Mouse (Mus musculus) thymus, adult 2 months (tissue): ENCODE measurements around the gene Il19. TPM values are rescaled to one million over a fixed set of nuclear protein-coding genes. Genes with fewer than 3 reads are reported as not detected.

Experiments
- DNase-seq: peaks from one replicate; pipeline ENCODE4 v3.0.0; 2021
- H3K27ac ChIP-seq: fragments of 200-500 bp; 2 replicates; pipeline ENCODE4 v1.5.1; 2012; ENCODE audit warnings: low read length, control low read depth; ENCODE audit not compliant: control insufficient read depth, insufficient read depth
- H3K27me3 ChIP-seq: fragments of 200-500 bp; 2 replicates; pipeline ENCODE4 v1.6.1; 2012; ENCODE audit warnings: mild to moderate bottlenecking, low read length, moderate library complexity, mixed read lengths; ENCODE audit not compliant: control insufficient read depth, insufficient read depth
- H3K36me3 ChIP-seq: fragments of 200-500 bp; 2 replicates; pipeline ENCODE4 v1.6.1; 2012; ENCODE audit warnings: mild to moderate bottlenecking, low read length, moderate library complexity; ENCODE audit not compliant: control insufficient read depth, insufficient read depth
- H3K4me1 ChIP-seq: fragments of 200-500 bp; replicated peaks from 2 replicates; pipeline ENCODE4 v1.6.1; 2012; ENCODE audit warnings: low read length; ENCODE audit not compliant: control insufficient read depth, insufficient read depth
- H3K4me3 ChIP-seq: fragments of 200-500 bp; 2 replicates; pipeline ENCODE4 v1.5.1; 2012; ENCODE audit warnings: mild to moderate bottlenecking, low read length, control low read depth, moderate library complexity; ENCODE audit not compliant: control insufficient read depth, insufficient read depth
- CTCF ChIP-seq: fragments of 200-500 bp; IDR thresholded peaks from 2 replicates; pipeline ENCODE4 v1.5.1; 2012; ENCODE audit warnings: mild to moderate bottlenecking, control low read depth, low read length, moderate library complexity, borderline replicate concordance; ENCODE audit not compliant: control insufficient read depth, poor library complexity, insufficient read depth; ENCODE audit errors: extremely low read depth
- POLR2A ChIP-seq: fragments of 200-500 bp; IDR thresholded peaks from 2 replicates; pipeline ENCODE4 v1.6.1; 2012; ENCODE audit warnings: mild to moderate bottlenecking, low read length, control low read depth, moderate library complexity; ENCODE audit not compliant: control insufficient read depth, poor library complexity, insufficient read depth; ENCODE audit errors: extremely low read depth
- WGBS: fragments of 180-500 bp; shearing (Covaris S2); methylation state at CpG from one replicate; pipeline ENCODE4 v1.1.7; 2018; 5-methylcytosine and 5-hydroxymethylcytosine counted together
- polyA plus RNA-seq: library from polyadenylated mRNA; depleted of rRNA; stranded (reverse); fragments of >200 nt; gene quantifications from 2 replicates; pipeline ENCODE4 v1.2.3, GENCODE M21; 2012; rRNA removed

The Il19 gene
- not detected in 2 replicates for polyA plus RNA-seq

- WGBS, result 61% methylated on average over 4 of the region's 4 CpGs
- no peak within 1 kb of the TSS for H3K27ac ChIP-seq
- no peak for DNase-seq
- H3K4me3 ChIP-seq, result no peak within 1 kb of the TSS
- no peaks in the 10 kb centered on the region for H3K4me1 ChIP-seq
- H3K36me3 ChIP-seq, result no peaks in the 10 kb centered on the region
- TF ChIP-seq POLR2A (no peak), CTCF (no peak)
- no peaks in the 10 kb centered on the region for H3K27me3 ChIP-seq
Observed at GRCm38 (mm10) chr1:130940065-130940687, at the start of gene Il19. Il19 (minus strand) TSS chr1:130940115.

DNA sequence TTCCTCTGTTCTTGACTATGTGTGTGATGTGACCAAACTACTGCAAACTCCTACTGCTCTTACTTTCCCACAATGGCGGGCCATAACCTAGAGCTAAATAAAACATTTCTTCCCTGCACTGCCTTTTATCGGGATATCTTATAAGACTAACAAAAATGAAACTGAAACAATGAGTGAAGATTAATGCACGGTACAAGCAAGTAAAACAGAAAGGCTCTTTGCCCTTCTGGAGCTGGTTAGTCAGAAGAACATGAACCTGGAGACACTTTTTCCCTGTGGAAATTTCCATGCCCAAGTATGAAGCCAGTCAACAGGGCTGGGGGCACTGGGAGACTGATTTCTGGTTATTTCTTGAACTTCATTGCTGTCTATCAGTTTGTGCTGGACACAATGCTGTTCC, 49.4 kb upstream of the Il19 start:
- no peaks in the 10 kb centered on the region for H3K27me3 ChIP-seq
- DNase-seq, result no peak
- no peak overlapping the region for H3K27ac ChIP-seq
- no peaks in the 10 kb centered on the region for H3K36me3 ChIP-seq
- H3K4me3 ChIP-seq, result no peak overlapping the region
- TF ChIP-seq CTCF, result no peak
- no peak for TF ChIP-seq POLR2A
- H3K4me1 ChIP-seq, result peaks cover 6% of the 10 kb centered on the region
- WGBS, result 25% methylated on average over 3 of the region's 3 CpGs

GRCm38 (mm10) chr1:130987418-130987817, 47.5 kb upstream of the Il19 start:
- TF ChIP-seq POLR2A (no peak), CTCF (no peak)
- peaks cover 6% of the 10 kb centered on the region for H3K4me1 ChIP-seq
- H3K4me3 ChIP-seq, result no peak overlapping the region
- no peaks in the 10 kb centered on the region for H3K27me3 ChIP-seq
- DNase-seq, result no peak
- no peak overlapping the region for H3K27ac ChIP-seq
- H3K36me3 ChIP-seq, result no peaks in the 10 kb centered on the region

DNA sequence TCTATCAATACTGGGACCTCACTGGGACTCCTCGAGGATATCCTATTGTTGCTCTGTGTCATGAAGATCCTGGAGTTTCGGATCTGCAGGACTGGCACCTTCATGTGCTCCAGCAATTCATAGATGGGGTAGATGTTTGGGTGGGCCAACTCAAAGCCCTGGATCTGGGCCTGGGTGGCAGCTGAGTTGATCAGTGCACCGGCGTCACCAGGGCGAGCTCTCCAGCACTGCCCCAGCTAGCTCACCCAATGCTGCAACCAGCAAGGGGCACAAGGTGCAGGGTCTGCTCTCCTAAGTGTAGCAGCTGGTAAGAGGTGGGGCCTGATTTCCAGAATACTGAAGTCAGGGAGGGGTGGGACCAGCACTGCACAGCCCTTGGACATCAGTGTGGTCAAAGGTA, 47.1 kb upstream of the Il19 start:
- no peaks in the 10 kb centered on the region for H3K27me3 ChIP-seq
- no peak overlapping the region for H3K4me3 ChIP-seq
- DNase-seq, result no peak
- WGBS, result 92% methylated on average over 5 of the region's 5 CpGs
- no peaks in the 10 kb centered on the region for H3K36me3 ChIP-seq
- TF ChIP-seq POLR2A, result no peak
- no peak for TF ChIP-seq CTCF
- H3K4me1 ChIP-seq, result peaks cover 6% of the 10 kb centered on the region
- no peak overlapping the region for H3K27ac ChIP-seq

GRCm38 (mm10) chr1:130984441-130984840, 44.5 kb upstream of the Il19 start:
- no peak for DNase-seq
- Histone ChIP-seq H3K4me1 (peaks cover 6% of the 10 kb centered on the region), H3K27ac (no peak overlapping the region), H3K27me3 (no peaks in the 10 kb centered on the region), H3K36me3 (no peaks in the 10 kb centered on the region), H3K4me3 (no peak overlapping the region)
- 68% methylated on average over 7 of the region's 7 CpGs for WGBS
- TF ChIP-seq CTCF, result no peak
- no peak for TF ChIP-seq POLR2A

GRCm38 (mm10) chr1:130979455-130979854, 39.5 kb upstream of the Il19 start:
- TF ChIP-seq CTCF, result no peak
- no peak for TF ChIP-seq POLR2A
- 16% methylated on average over 1 of the region's 1 CpGs for WGBS
- no peak overlapping the region for H3K27ac ChIP-seq
- H3K27me3 ChIP-seq, result no peaks in the 10 kb centered on the region
- no peaks in the 10 kb centered on the region for H3K36me3 ChIP-seq
- no peaks in the 10 kb centered on the region for H3K4me1 ChIP-seq
- peak; percentile 56 for DNase-seq
- H3K4me3 ChIP-seq, result no peak overlapping the region

- WGBS, result 90% methylated on average over 6 of the region's 6 CpGs
- no peak for DNase-seq
- H3K27ac ChIP-seq, result no peak overlapping the region
- no peak overlapping the region for H3K4me3 ChIP-seq
- no peaks in the 10 kb centered on the region for H3K36me3 ChIP-seq
- H3K4me1 ChIP-seq, result no peaks in the 10 kb centered on the region
- no peaks in the 10 kb centered on the region for H3K27me3 ChIP-seq
- no peak for TF ChIP-seq POLR2A
- no peak for TF ChIP-seq CTCF
Observed at GRCm38 (mm10) chr1:130963891-130964290, 24.0 kb upstream of the Il19 start.
